Comparison of ENCODE assay signal across 16 mouse cellular contexts in the genomic region with DNA sequence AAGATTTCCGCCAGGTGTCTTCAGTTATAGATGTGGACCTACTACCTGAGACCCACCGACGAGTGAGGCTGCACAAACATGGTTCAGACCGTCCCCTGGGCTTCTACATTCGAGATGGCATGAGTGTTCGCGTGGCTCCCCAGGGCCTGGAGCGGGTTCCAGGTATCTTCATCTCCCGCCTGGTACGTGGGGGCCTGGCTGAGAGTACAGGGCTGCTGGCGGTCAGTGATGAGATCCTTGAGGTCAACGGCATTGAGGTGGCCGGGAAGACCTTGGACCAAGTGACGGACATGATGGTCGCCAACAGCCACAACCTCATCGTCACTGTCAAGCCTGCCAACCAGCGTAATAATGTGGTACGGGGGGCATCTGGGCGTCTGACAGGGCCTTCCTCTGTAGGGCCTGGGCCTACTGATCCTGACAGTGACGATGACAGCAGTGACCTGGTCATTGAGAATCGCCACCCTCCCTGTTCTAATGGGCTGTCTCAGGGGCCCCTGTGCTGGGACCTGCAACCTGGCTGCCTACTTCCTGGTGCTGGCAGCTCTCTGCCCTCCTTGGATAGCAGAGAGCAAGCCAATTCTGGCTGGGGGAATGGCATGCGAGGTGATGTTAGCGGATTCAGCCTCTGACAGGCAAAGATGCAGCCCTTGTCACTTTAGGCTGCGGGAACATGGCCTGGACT. TPM values are rescaled to one million over a fixed set of nuclear protein-coding genes. Genes with fewer than 3 reads are reported as not detected.
DNase-seq lines count a peak whose midpoint lies in the region; ATAC-seq lines count a peak whose summit lies in the region.
"Had no signal": no experiment of that assay in that cellular context is flagged by ENCODE, and none has a peak within 500 bp of the region (broad histone marks: within the 10 kb centered on the region; RNA-seq: fewer than 3 reads in every experiment).

No protein-coding gene starts in this region.

- H3K4me3 ChIP-seq in megakaryocyte, embryonic 14.5 days (replicated peaks) = peak overlapping the region; percentile 1
- no peak overlapping the region for H3K4me3 ChIP-seq in neural tube, embryonic 13.5 days

- no peak overlapping the region for H3K27ac ChIP-seq in neural tube, embryonic 13.5 days (replicated peaks)
- H3K27ac ChIP-seq: heart, embryonic 13.5 days; lung, embryonic 15.5 days had no signal

- H3K4me1 ChIP-seq in megakaryocyte, embryonic 14.5 days = peaks cover 73% of the 10 kb centered on the region
- H3K4me1 ChIP-seq in neural tube, embryonic 13.5 days (replicated peaks) = peaks cover 40% of the 10 kb centered on the region

- ATAC-seq in megakaryocyte, adult 5-6 weeks (ENCODE audit: poor library complexity, severe bottlenecking) = no peak
- no peak for ATAC-seq in neural tube, embryonic 13.5 days (ENCODE audit: low read depth)
- ATAC-seq: intestine, embryonic 16.5 days had no signal

- peak; percentile 47 for DNase-seq in cerebellum, adult 11 months
- DNase-seq in cerebellum, postnatal 4 days (ENCODE audit: low spot score in 2 of 2) = no peak
- peak; percentile 61 to 65 for DNase-seq in cerebellum, postnatal 25 days
- no peak for DNase-seq in ovary, postnatal 10 days (ENCODE audit: low spot score)
- no peak for DNase-seq in lung, postnatal 14 days

- H3K9ac ChIP-seq in neural tube, embryonic 13.5 days = no peak overlapping the region
- H3K9ac ChIP-seq: lung, embryonic 15.5 days had no signal

- H3K36me3 ChIP-seq in megakaryocyte, embryonic 14.5 days (replicated peaks; ENCODE audit: low read length) = peaks cover 49% of the 10 kb centered on the region
- peaks cover 27% of the 10 kb centered on the region for H3K36me3 ChIP-seq in neural tube, embryonic 13.5 days

- H3K9me3 ChIP-seq in megakaryocyte, embryonic 14.5 days = no peaks in the 10 kb centered on the region
- no peaks in the 10 kb centered on the region for H3K9me3 ChIP-seq in neural tube, embryonic 13.5 days
- H3K9me3 ChIP-seq: embryonic facial prominence, embryonic 12.5 days; G1E; heart, embryonic 13.5 days; limb, embryonic 12.5 days; lung, embryonic 15.5 days had no signal

- WGBS in neural tube, embryonic 13.5 days = 91% methylated on average over 24 of the region's 24 CpGs

- H3K27me3 ChIP-seq in megakaryocyte, embryonic 14.5 days (replicated peaks) = no peaks in the 10 kb centered on the region
- H3K27me3 ChIP-seq in neural tube, embryonic 13.5 days = no peaks in the 10 kb centered on the region
- H3K27me3 ChIP-seq: embryonic facial prominence, embryonic 12.5 days; heart, embryonic 13.5 days; limb, embryonic 12.5 days; lung, embryonic 15.5 days had no signal

- H3K4me2 ChIP-seq in neural tube, embryonic 13.5 days = peak overlapping the region; percentile 96; the same call in 1 of the 2 replicates

RNA-seq across cellular contexts. Expression of a gene that starts 1.9 kb away (rescaled TPM):
- 7.8 and 19.1 TPM in 2 replicates for polyA plus RNA-seq in megakaryocyte, embryonic 14.5 days (2012; ENCODE audit: insufficient read depth, low replicate concordance)
- 6.6 and 7.7 TPM in 2 replicates for total RNA-seq in megakaryocyte, adult 5-6 weeks (2015)
- 9.1 and 22.2 TPM in 2 replicates for total RNA-seq in megakaryocyte, adult 5-6 weeks (2017)
- polyA plus RNA-seq in neural tube, embryonic 13.5 days (2015; fragmentation: Nextera tagmentation; extraction: Ambion mirVana) = 47.7 and 48.0 TPM in 2 replicates

RNA-seq across cellular contexts. Expression of a gene that starts 2.0 kb away (rescaled TPM):
- polyA plus RNA-seq in megakaryocyte, embryonic 14.5 days (2012; ENCODE audit: insufficient read depth, low replicate concordance) = 26.9 and 57.9 TPM in 2 replicates
- 20.4 and 28.0 TPM in 2 replicates for total RNA-seq in megakaryocyte, adult 5-6 weeks (2015)
- 10.6 and 12.3 TPM in 2 replicates for total RNA-seq in megakaryocyte, adult 5-6 weeks (2017)
- polyA plus RNA-seq in neural tube, embryonic 13.5 days (2015; fragmentation: Nextera tagmentation; extraction: Ambion mirVana) = 77.1 and 87.1 TPM in 2 replicates

RNA-seq across cellular contexts. Expression of a gene that starts 4.6 kb away (rescaled TPM):
- polyA plus RNA-seq in megakaryocyte, embryonic 14.5 days (2012; ENCODE audit: insufficient read depth, low replicate concordance) = not detected in 2 replicates
- not detected in 2 replicates for total RNA-seq in megakaryocyte, adult 5-6 weeks (2015)
- not detected in 2 replicates for total RNA-seq in megakaryocyte, adult 5-6 weeks (2017)
- not detected in 2 replicates for polyA plus RNA-seq in neural tube, embryonic 13.5 days (2015; fragmentation: Nextera tagmentation; extraction: Ambion mirVana)
- total RNA-seq: G1E; monocyte, adult 5-6 weeks had no signal
- polyA plus RNA-seq: brain, embryonic 14.5 days; heart, embryonic 13.5 days; intestine, embryonic 16.5 days had no signal

RNA-seq across cellular contexts. Expression of a gene that starts 5.1 kb away (rescaled TPM):
- polyA plus RNA-seq in megakaryocyte, embryonic 14.5 days (2012; ENCODE audit: insufficient read depth, low replicate concordance) = 22.7 and 26.1 TPM in 2 replicates
- 5.9 and 7.5 TPM in 2 replicates for total RNA-seq in megakaryocyte, adult 5-6 weeks (2015)
- total RNA-seq in megakaryocyte, adult 5-6 weeks (2017) = 5.3 and 5.6 TPM in 2 replicates
- polyA plus RNA-seq in neural tube, embryonic 13.5 days (2015; fragmentation: Nextera tagmentation; extraction: Ambion mirVana) = 10.3 and 11.2 TPM in 2 replicates
- total RNA-seq: monocyte, adult 5-6 weeks had no signal

RNA-seq across cellular contexts. Expression of a gene that starts 16.8 kb away (rescaled TPM):
- polyA plus RNA-seq in megakaryocyte, embryonic 14.5 days (2012; ENCODE audit: insufficient read depth, low replicate concordance) = 22.9 and 31.4 TPM in 2 replicates
- total RNA-seq in megakaryocyte, adult 5-6 weeks (2015) = 0.67 and 1.6 TPM in 2 replicates
- 0.70 and 1.3 TPM in 2 replicates for total RNA-seq in megakaryocyte, adult 5-6 weeks (2017)
- 16.6 and 20.2 TPM in 2 replicates for polyA plus RNA-seq in neural tube, embryonic 13.5 days (2015; fragmentation: Nextera tagmentation; extraction: Ambion mirVana)

Comparison
In these comparisons a context has a peak if more than half of its experiments do, and no peak if none do; other contexts are left out.
1. DNase-seq: peak in cerebellum, adult 11 months (single experiment) and cerebellum, postnatal 25 days (2 of 2); none in cerebellum, postnatal 4 days (0 of 2), ovary, postnatal 10 days (single experiment) and lung, postnatal 14 days (single experiment).